Mouse (Mus musculus) forebrain, embryonic 15.5 days (tissue): ENCODE data around the gene Mpv17l. TPM values are rescaled to one million over a fixed set of nuclear protein-coding genes. Genes with fewer than 3 reads are reported as not detected.
"Not testable (repeated sequence)": the region's sequence is repeated elsewhere in the genome, so short reads cannot be mapped to it uniquely, and the experiment has no call there.

Source experiments
- ATAC-seq: fragments of 200-750 bp; cut with Nextera tagmentation; replicated peaks from 2 replicates; pipeline ENCODE4 v1.8.0; 2017; ENCODE audit warnings: mild to moderate bottlenecking, moderate TSS enrichment, moderate library complexity
- H3K27ac ChIP-seq: fragments of 300-500 bp; sonication (generic); replicated peaks from 2 replicates; pipeline ENCODE4 v1.5.1; 2015; ENCODE audit warnings: mild to moderate bottlenecking, inconsistent platforms
- H3K27me3 ChIP-seq: fragments of 300-500 bp; sonication (generic); 2 replicates; pipeline ENCODE4 v1.6.1; 2015; ENCODE audit warnings: inconsistent platforms
- H3K36me3 ChIP-seq: fragments of 300-500 bp; sonication (generic); 2 replicates; pipeline ENCODE4 v1.6.1; 2015; ENCODE audit warnings: mild to moderate bottlenecking, inconsistent platforms
- H3K4me1 ChIP-seq: fragments of 300-500 bp; sonication (generic); 2 replicates; pipeline ENCODE4 v1.6.1; 2015; ENCODE audit warnings: inconsistent platforms
- H3K4me2 ChIP-seq: fragments of 300-500 bp; sonication (generic); replicated peaks from 2 replicates; pipeline ENCODE4 v1.6.1; 2015; ENCODE audit warnings: mild to moderate bottlenecking, inconsistent platforms
- H3K4me3 ChIP-seq: fragments of 300-500 bp; sonication (generic); 2 replicates; pipeline ENCODE4 v1.5.1; 2015; ENCODE audit warnings: mild to moderate bottlenecking, inconsistent platforms
- H3K9ac ChIP-seq: fragments of 300-500 bp; sonication (generic); replicated peaks from 2 replicates; pipeline ENCODE4 v1.6.1; 2015; ENCODE audit warnings: mild to moderate bottlenecking, inconsistent platforms
- H3K9me3 ChIP-seq: fragments of 300-500 bp; sonication (generic); 2 replicates; pipeline ENCODE4 v1.6.1; 2016; ENCODE audit warnings: inconsistent platforms
- WGBS: fragments of 180-500 bp; shearing (Covaris S2); methylation state at CpG from one replicate; pipeline ENCODE4 v1.1.7; 2015; ENCODE audit warnings: mixed read lengths; 5-methylcytosine and 5-hydroxymethylcytosine counted together
- polyA plus RNA-seq: library from polyadenylated mRNA; unstranded; fragments of >200 nt; fragmentation: Nextera tagmentation; extraction: Ambion mirVana; gene quantifications from 2 replicates; pipeline ENCODE4 v1.2.1, GENCODE M21; 2015

Gene Mpv17l
- polyA plus RNA-seq, 1 experiment from 2014 or later, result 13.6 TPM

DNA sequence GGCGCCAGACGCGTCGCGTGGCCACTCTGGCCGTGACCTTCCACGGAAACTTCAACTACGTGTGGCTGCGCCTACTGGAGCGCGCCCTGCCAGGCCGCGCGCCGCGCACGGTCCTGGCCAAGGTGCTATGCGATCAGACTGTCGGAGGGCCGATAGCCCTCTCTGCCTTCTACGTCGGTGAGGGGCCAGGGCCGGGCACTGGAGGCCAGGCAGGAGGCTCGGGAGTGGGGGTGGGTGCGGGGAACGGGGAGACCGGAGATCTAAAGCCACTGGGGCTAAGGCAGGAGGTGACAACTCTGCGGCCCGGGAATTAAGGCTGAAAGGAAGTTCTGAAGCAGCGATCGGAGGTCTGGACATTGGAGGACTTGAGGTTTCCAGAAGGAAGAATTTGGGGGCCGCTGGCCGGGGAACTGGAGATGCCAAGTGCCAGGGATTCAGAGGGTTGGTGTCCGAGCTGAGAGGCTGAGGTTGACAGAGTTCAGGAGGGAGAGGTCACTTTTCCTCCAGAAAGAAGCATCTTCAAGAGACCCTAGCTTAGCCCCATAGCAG lies 38.0 kb downstream of the Mpv17l start:
- peak overlapping the region; percentile 85 for H3K4me3 ChIP-seq
- H3K4me2 ChIP-seq, result peak overlapping the region; percentile 99
- peak overlapping the region; percentile 64 for H3K9ac ChIP-seq
- H3K27me3 ChIP-seq, result no peaks in the 10 kb centered on the region
- 2% methylated on average over 34 of the region's 34 CpGs for WGBS
- peaks cover 12% of the 10 kb centered on the region for H3K4me1 ChIP-seq
- H3K27ac ChIP-seq, result 0 out of 2 replicates have a peak overlapping the region, but pooled peaks have one; percentile 27
- H3K9me3 ChIP-seq, result no peaks in the 10 kb centered on the region
- no peaks in the 10 kb centered on the region for H3K36me3 ChIP-seq
- peak; percentile 83 for ATAC-seq

GRCm38 (mm10) chr16:13944178-13944577 lies 41.2 kb downstream of the Mpv17l start:
- no peaks in the 10 kb centered on the region for H3K36me3 ChIP-seq
- no peaks in the 10 kb centered on the region for H3K27me3 ChIP-seq
- H3K9ac ChIP-seq, result no peak overlapping the region
- no peak overlapping the region for H3K4me2 ChIP-seq
- H3K4me3 ChIP-seq, result no peak overlapping the region
- ATAC-seq, result no peak
- H3K9me3 ChIP-seq, result no peaks in the 10 kb centered on the region
- H3K4me1 ChIP-seq, result peaks cover 12% of the 10 kb centered on the region
- H3K27ac ChIP-seq, result no peak overlapping the region
- WGBS, result 72% methylated on average over 4 of the region's 4 CpGs

- H3K4me3 ChIP-seq, result no peak overlapping the region
- H3K27me3 ChIP-seq, result no peaks in the 10 kb centered on the region
- H3K4me2 ChIP-seq, result no peak overlapping the region
- ATAC-seq, result no peak
- peaks cover 12% of the 10 kb centered on the region for H3K4me1 ChIP-seq
- no peaks in the 10 kb centered on the region for H3K36me3 ChIP-seq
- no peak overlapping the region for H3K9ac ChIP-seq
- H3K27ac ChIP-seq, result no peak overlapping the region
- 85% methylated on average over 5 of the region's 5 CpGs for WGBS
- no peaks in the 10 kb centered on the region for H3K9me3 ChIP-seq
Measured at GRCm38 (mm10) chr16:13944752-13945151, 41.8 kb downstream of the Mpv17l start.

DNA sequence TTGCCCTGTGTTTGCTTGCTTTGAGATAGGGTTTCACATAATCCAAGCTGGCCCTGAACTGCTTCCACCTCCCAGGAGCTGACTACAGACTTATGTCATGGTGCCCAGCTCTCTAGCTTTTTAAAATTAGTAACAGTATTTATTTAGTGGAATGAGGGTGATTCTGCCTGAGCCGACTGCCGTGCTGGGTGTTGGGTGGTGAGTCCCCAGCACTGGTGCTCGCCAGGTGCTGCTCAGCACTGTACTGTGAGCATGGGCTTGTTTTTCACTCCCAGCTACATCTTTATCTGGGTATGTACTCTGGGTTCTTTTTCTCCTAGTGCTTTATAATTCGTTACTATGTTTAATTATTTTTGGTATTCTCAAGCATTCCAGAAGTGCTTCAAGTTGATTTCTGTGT lies 42.2 kb downstream of the Mpv17l start:
- Histone ChIP-seq H3K4me2 (no peak overlapping the region), H3K9ac (no peak overlapping the region), H3K36me3 (no peaks in the 10 kb centered on the region), H3K27me3 (no peaks in the 10 kb centered on the region), H3K4me1 (peaks cover 10% of the 10 kb centered on the region), H3K4me3 (no peak overlapping the region), H3K9me3 (no peaks in the 10 kb centered on the region), H3K27ac (no peak overlapping the region)
- 85% methylated on average over 4 of the region's 4 CpGs for WGBS
- no peak for ATAC-seq

GRCm38 (mm10) chr16:13946306-13946705 lies 43.3 kb downstream of the Mpv17l start:
- no peak overlapping the region for H3K27ac ChIP-seq
- H3K9me3 ChIP-seq, result no peaks in the 10 kb centered on the region
- H3K4me2 ChIP-seq, result no peak overlapping the region
- ATAC-seq, result no peak
- H3K9ac ChIP-seq, result no peak overlapping the region
- WGBS, result 73% methylated on average over 1 of the region's 1 CpGs
- no peak overlapping the region for H3K4me3 ChIP-seq
- peaks cover 1% of the 10 kb centered on the region for H3K4me1 ChIP-seq
- H3K27me3 ChIP-seq, result no peaks in the 10 kb centered on the region
- H3K36me3 ChIP-seq, result no peaks in the 10 kb centered on the region

GRCm38 (mm10) chr16:13951245-13951644 lies 48.3 kb downstream of the Mpv17l start:
- H3K9me3 ChIP-seq, result no peaks in the 10 kb centered on the region
- no peak overlapping the region for H3K4me3 ChIP-seq
- no peak for ATAC-seq
- H3K4me2 ChIP-seq, result no peak overlapping the region
- no peaks in the 10 kb centered on the region for H3K27me3 ChIP-seq
- H3K9ac ChIP-seq, result no peak overlapping the region
- H3K27ac ChIP-seq, result no peak overlapping the region
- WGBS, result 75% methylated on average over 3 of the region's 3 CpGs
- no peaks in the 10 kb centered on the region for H3K4me1 ChIP-seq
- no peaks in the 10 kb centered on the region for H3K36me3 ChIP-seq

DNA sequence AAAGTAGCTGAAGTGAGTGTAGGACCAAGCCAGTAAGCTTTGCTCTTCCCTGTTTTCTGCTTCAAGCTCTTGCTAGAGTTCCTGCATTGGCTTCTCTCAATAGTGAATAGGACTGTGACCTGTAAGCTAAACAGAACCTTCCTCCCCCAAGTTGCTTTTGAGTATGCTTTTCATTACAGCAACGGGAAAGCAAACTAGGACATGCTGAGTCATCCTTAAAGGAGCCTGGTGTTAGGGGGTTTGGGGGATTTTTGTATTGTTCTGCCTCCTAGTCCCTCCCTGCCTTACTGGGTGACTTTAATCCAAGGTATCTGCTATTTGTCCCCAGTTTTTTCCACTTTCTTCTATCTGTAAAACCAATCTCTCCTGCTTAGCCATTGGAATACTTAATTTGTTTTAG lies 59.1 kb downstream of the Mpv17l start:
- Histone ChIP-seq H3K27me3 (no peaks in the 10 kb centered on the region), H3K36me3 (no peaks in the 10 kb centered on the region), H3K9ac (no peak overlapping the region), H3K4me2 (no peak overlapping the region), H3K9me3 (no peaks in the 10 kb centered on the region), H3K4me3 (no peak overlapping the region), H3K4me1 (no peaks in the 10 kb centered on the region), H3K27ac (no peak overlapping the region)
- 6% methylated on average over 1 of the region's 1 CpGs for WGBS
- ATAC-seq, result no peak

DNA sequence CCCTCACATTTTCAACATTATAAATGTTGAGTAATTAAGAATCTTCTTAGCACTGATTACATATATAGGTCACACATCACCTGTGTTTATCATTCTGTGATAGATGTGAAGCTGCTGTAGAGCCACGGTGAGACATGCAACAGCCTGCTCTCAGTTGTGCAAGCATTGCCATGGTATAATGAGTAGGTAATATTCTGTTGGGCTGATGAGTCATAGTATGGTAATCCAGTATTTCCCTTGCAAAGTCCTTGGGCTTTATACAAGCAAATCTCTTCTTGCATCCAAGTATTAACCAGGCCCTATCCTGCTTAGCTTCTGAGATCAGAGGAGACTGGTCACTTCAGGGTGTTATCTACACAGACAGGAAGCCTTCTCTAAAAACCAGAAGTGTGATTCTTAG lies 66.1 kb downstream of the Mpv17l start:
- WGBS, result 94% methylated on average over 1 of the region's 1 CpGs
- Histone ChIP-seq H3K9me3 (no peaks in the 10 kb centered on the region), H3K27ac (no peak overlapping the region), H3K4me1 (no peaks in the 10 kb centered on the region), H3K36me3 (no peaks in the 10 kb centered on the region), H3K27me3 (no peaks in the 10 kb centered on the region), H3K9ac (no peak overlapping the region), H3K4me2 (no peak overlapping the region), H3K4me3 (no peak overlapping the region)
- ATAC-seq, result no peak

DNA sequence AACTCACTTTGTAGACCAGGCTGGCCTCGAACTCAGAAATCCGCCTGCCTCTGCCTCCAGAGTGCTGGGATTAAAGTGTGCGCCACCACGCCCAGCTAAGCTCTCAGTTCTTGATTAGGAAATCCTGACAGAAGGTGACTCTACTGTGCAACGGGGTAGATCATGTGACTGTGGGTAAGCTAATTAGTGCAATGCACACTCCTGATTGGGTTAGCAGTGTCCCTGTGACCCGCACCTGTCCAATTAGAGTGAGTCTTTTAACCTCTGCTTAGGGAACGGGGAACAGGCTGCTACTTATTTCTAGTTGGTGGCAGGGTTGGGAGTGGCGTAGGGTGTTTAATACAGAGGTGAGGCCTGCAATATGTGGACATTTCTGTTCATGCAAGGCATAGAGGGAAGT lies 69.1 kb downstream of the Mpv17l start:
- no peak overlapping the region for H3K4me3 ChIP-seq
- no peaks in the 10 kb centered on the region for H3K9me3 ChIP-seq
- H3K4me2 ChIP-seq, result no peak overlapping the region
- no peaks in the 10 kb centered on the region for H3K36me3 ChIP-seq
- no peak for ATAC-seq
- no peak overlapping the region for H3K27ac ChIP-seq
- H3K9ac ChIP-seq, result no peak overlapping the region
- H3K4me1 ChIP-seq, result no peaks in the 10 kb centered on the region
- WGBS, result 89% methylated on average over 8 of the region's 8 CpGs
- no peaks in the 10 kb centered on the region for H3K27me3 ChIP-seq

- not testable (repeated sequence) for ATAC-seq, H3K27me3 ChIP-seq, H3K4me2 ChIP-seq, H3K4me3 ChIP-seq, H3K27ac ChIP-seq, H3K36me3 ChIP-seq, H3K9me3 ChIP-seq, H3K4me1 ChIP-seq, H3K9ac ChIP-seq
- whole genome bisulfite sequencing, result 78% methylated on average over 4 of the region's 4 CpGs
Measured at GRCm38 (mm10) chr16:13976358-13976896, 73.5 kb downstream of the Mpv17l start.

GRCm38 (mm10) chr16:13977026-13977425 lies 74.1 kb downstream of the Mpv17l start:
- not testable (repeated sequence) for H3K4me1 ChIP-seq, H3K4me2 ChIP-seq, H3K36me3 ChIP-seq, H3K27me3 ChIP-seq, ATAC-seq, H3K4me3 ChIP-seq, H3K9me3 ChIP-seq, H3K9ac ChIP-seq, H3K27ac ChIP-seq
- WGBS, result 53% methylated on average over 1 of the region's 1 CpGs

- H3K9me3 ChIP-seq, H3K9ac ChIP-seq, H3K4me2 ChIP-seq, H3K4me3 ChIP-seq, H3K4me1 ChIP-seq, H3K36me3 ChIP-seq, ATAC-seq, H3K27me3 ChIP-seq, H3K27ac ChIP-seq: not testable (repeated sequence)
- WGBS, result 77% methylated on average over 3 of the region's 3 CpGs
Measured at GRCm38 (mm10) chr16:13981726-13982125, 78.8 kb downstream of the Mpv17l start.

GRCm38 (mm10) chr16:13983161-13983560 lies 80.2 kb downstream of the Mpv17l start:
- no peak overlapping the region for H3K27ac ChIP-seq
- no peak for ATAC-seq
- 81% methylated on average over 5 of the region's 5 CpGs for WGBS
- H3K4me2 ChIP-seq, result no peak overlapping the region
- H3K27me3 ChIP-seq, result no peaks in the 10 kb centered on the region
- no peaks in the 10 kb centered on the region for H3K36me3 ChIP-seq
- H3K4me1 ChIP-seq, result peaks cover 10% of the 10 kb centered on the region; the same call in 1 of the 2 replicates
- no peak overlapping the region for H3K4me3 ChIP-seq
- H3K9ac ChIP-seq, result no peak overlapping the region
- no peaks in the 10 kb centered on the region for H3K9me3 ChIP-seq
